Mouse (Mus musculus): Measurements from ENCODE around the gene Gm48551. TPM values are rescaled to one million over a fixed set of nuclear protein-coding genes. Genes with fewer than 3 reads are reported as not detected.

The Gm48551 gene
- polyA plus RNA-seq, 1 experiment from 2014 or later: 9.3 TPM

- Histone ChIP-seq H3K36me3 (replicated peaks) (peaks cover 17% of the 10 kb centered on the region), H3K4me3 (peak overlapping the region; percentile 17), H3K4me1 (peaks cover 33% of the 10 kb centered on the region), H3K4me2 (peak overlapping the region; percentile 45), H3K9me3 (no peaks in the 10 kb centered on the region), H3K27ac (no peak overlapping the region), H3K9ac (peak overlapping the region; percentile 19), H3K27me3 (replicated peaks) (peaks cover 13% of the 10 kb centered on the region)
- no peak for ATAC-seq (replicated peaks)
- 16% methylated on average over 54 of the region's 54 CpGs for WGBS
Measured at GRCm38 (mm10) chr10:81363436-81364346, 20.6 kb upstream of the Gm48551 start.

DNA sequence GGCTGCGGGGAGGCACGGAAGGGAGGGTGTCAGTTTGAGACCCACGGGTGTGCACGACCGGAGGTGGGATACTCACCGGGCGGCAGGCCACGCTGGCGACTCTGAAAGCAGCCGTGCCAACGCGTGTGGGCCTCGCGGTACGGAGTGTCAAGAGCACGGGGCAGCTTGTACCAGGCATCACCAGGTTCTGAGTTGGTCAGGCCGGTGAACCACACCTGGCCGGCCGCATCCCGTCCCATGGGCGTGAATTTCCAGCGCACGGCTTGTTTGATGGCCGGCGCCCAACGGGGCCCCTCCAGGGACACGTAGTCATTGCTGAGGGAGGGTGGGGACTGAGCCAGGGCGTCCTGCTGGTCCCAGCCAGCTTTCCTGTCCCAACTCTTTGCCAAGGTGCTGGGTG lies 19.6 kb upstream of the Gm48551 start:
- peak overlapping the region; percentile 23; the same call in 1 of the 2 replicates for H3K9ac ChIP-seq
- no peak; the same call in 1 of the 2 replicates for ATAC-seq (replicated peaks)
- H3K4me2 ChIP-seq: peak overlapping the region; percentile 45
- H3K9me3 ChIP-seq: no peaks in the 10 kb centered on the region
- peaks cover 30% of the 10 kb centered on the region for H3K4me1 ChIP-seq
- H3K27ac ChIP-seq: no peak overlapping the region
- H3K4me3 ChIP-seq: peak overlapping the region; percentile 17
- H3K36me3 ChIP-seq (replicated peaks): peaks cover 27% of the 10 kb centered on the region
- WGBS: 11% methylated on average over 28 of the region's 28 CpGs
- peaks cover 13% of the 10 kb centered on the region for H3K27me3 ChIP-seq (replicated peaks)

GRCm38 (mm10) chr10:81365073-81365472 lies 19.2 kb upstream of the Gm48551 start:
- Histone ChIP-seq H3K4me1 (peaks cover 30% of the 10 kb centered on the region), H3K4me3 (no peak overlapping the region), H3K27me3 (replicated peaks) (peaks cover 13% of the 10 kb centered on the region), H3K9me3 (no peaks in the 10 kb centered on the region), H3K9ac (no peak overlapping the region), H3K4me2 (no peak overlapping the region), H3K27ac (no peak overlapping the region), H3K36me3 (replicated peaks) (peaks cover 31% of the 10 kb centered on the region)
- WGBS: 33% methylated on average over 4 of the region's 4 CpGs
- no peak; the same call in 1 of the 2 replicates for ATAC-seq (replicated peaks)

GRCm38 (mm10) chr10:81365672-81366476 lies 18.4 kb upstream of the Gm48551 start, which contains the start of gene 4930404N11Rik:
Gene 4930404N11Rik, minus strand, starts transcription at chr10:81365816.
- Histone ChIP-seq H3K36me3 (replicated peaks) (peaks cover 38% of the 10 kb centered on the region), H3K4me2 (peak within 1 kb of the TSS; percentile 45), H3K4me3 (peak within 1 kb of the TSS; percentile 17; the same call in 1 of the 2 replicates), H3K27ac (no peak within 1 kb of the TSS), H3K4me1 (peaks cover 25% of the 10 kb centered on the region), H3K9me3 (no peaks in the 10 kb centered on the region), H3K27me3 (replicated peaks) (peaks cover 13% of the 10 kb centered on the region), H3K9ac (peak within 1 kb of the TSS; percentile 23; the same call in 1 of the 2 replicates)
- ATAC-seq (replicated peaks): no peak
- 18% methylated on average over 12 of the region's 12 CpGs for WGBS

GRCm38 (mm10) chr10:81366477-81367206 lies 17.6 kb upstream of the Gm48551 start:
- Histone ChIP-seq H3K4me2 (no peak overlapping the region), H3K4me3 (no peak overlapping the region), H3K27ac (no peak overlapping the region), H3K27me3 (replicated peaks) (peaks cover 13% of the 10 kb centered on the region), H3K4me1 (peaks cover 24% of the 10 kb centered on the region), H3K36me3 (replicated peaks) (peaks cover 42% of the 10 kb centered on the region), H3K9ac (no peak overlapping the region), H3K9me3 (no peaks in the 10 kb centered on the region)
- WGBS: 75% methylated on average over 6 of the region's 6 CpGs
- no peak for ATAC-seq (replicated peaks)

GRCm38 (mm10) chr10:81367207-81367495 lies 17.1 kb upstream of the Gm48551 start:
- peaks cover 42% of the 10 kb centered on the region for H3K36me3 ChIP-seq (replicated peaks)
- H3K4me3 ChIP-seq: no peak overlapping the region
- H3K27me3 ChIP-seq (replicated peaks): peaks cover 13% of the 10 kb centered on the region
- no peak for ATAC-seq (replicated peaks)
- peaks cover 24% of the 10 kb centered on the region for H3K4me1 ChIP-seq
- no peak overlapping the region for H3K27ac ChIP-seq
- WGBS: 51% methylated on average over 6 of the region's 6 CpGs
- no peak overlapping the region for H3K9ac ChIP-seq
- no peak overlapping the region for H3K4me2 ChIP-seq
- no peaks in the 10 kb centered on the region for H3K9me3 ChIP-seq

DNA sequence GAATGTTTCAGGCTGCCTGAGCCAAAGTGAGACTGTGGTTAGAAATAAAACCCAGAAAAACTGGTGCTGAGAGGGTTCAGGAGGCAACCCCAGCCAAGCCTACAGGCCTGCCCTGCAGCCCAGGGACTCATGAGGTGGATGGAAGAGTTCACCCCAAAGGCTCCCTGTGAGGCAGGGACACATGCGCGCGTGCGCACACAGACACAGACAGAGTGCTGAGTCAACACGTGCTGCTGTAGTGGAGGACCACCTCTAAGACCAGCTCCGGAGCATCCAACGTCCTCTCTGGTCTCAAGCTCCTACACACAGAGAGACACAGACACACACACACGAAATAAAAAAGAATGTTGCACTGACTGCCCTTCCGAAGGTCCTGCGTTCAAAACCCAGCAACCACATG lies 8.9 kb upstream of the Gm48551 start:
- no peak overlapping the region for H3K4me2 ChIP-seq
- WGBS: 90% methylated on average over 10 of the region's 10 CpGs
- H3K9me3 ChIP-seq: no peaks in the 10 kb centered on the region
- H3K27ac ChIP-seq: no peak overlapping the region
- no peak overlapping the region for H3K4me3 ChIP-seq
- no peak overlapping the region for H3K9ac ChIP-seq
- peaks cover 9% of the 10 kb centered on the region for H3K36me3 ChIP-seq (replicated peaks)
- peaks cover 30% of the 10 kb centered on the region for H3K4me1 ChIP-seq
- ATAC-seq (replicated peaks): no peak
- no peaks in the 10 kb centered on the region for H3K27me3 ChIP-seq (replicated peaks)

- no peak overlapping the region for H3K27ac ChIP-seq
- H3K36me3 ChIP-seq (replicated peaks): no peaks in the 10 kb centered on the region
- H3K9ac ChIP-seq: peak overlapping the region; percentile 85
- WGBS: 42% methylated on average over 6 of the region's 6 CpGs
- no peaks in the 10 kb centered on the region for H3K9me3 ChIP-seq
- no peak for ATAC-seq (replicated peaks)
- peak overlapping the region; percentile 61 for H3K4me2 ChIP-seq
- H3K4me3 ChIP-seq: peak overlapping the region; percentile 68
- H3K27me3 ChIP-seq (replicated peaks): no peaks in the 10 kb centered on the region
- peaks cover 30% of the 10 kb centered on the region for H3K4me1 ChIP-seq
Measured at GRCm38 (mm10) chr10:81376561-81377361, 7.5 kb upstream of the Gm48551 start.

DNA sequence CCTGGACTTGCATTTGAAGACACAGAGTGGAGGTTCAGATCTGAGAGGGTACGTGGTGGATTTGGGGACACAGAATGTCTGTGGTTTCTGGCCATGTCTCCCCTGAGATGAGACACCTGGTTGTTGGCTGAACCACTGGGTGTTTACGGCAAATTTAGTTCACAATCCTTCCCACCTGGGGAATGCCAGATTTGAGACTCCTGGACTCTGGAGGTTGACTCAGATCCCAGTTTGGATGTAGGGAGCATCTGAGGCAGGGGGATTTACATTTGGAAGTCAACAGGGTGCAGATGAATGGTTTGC lies 7.0 kb upstream of the Gm48551 start:
- H3K36me3 ChIP-seq (replicated peaks): no peaks in the 10 kb centered on the region
- peaks cover 30% of the 10 kb centered on the region for H3K4me1 ChIP-seq
- ATAC-seq (replicated peaks): no peak
- H3K4me2 ChIP-seq: peak overlapping the region; percentile 61
- H3K27ac ChIP-seq: peak overlapping the region; percentile 81; the same call in 1 of the 2 replicates
- H3K4me3 ChIP-seq: peak overlapping the region; percentile 68
- no peaks in the 10 kb centered on the region for H3K9me3 ChIP-seq
- H3K27me3 ChIP-seq (replicated peaks): no peaks in the 10 kb centered on the region
- peak overlapping the region; percentile 85 for H3K9ac ChIP-seq
- WGBS: 59% methylated on average over 2 of the region's 2 CpGs

GRCm38 (mm10) chr10:81377793-81378552 lies 6.3 kb upstream of the Gm48551 start, which contains the start of gene Fzr1:
Gene Fzr1, minus strand, starts transcription at chr10:81378516.
- Histone ChIP-seq H3K4me1 (peaks cover 30% of the 10 kb centered on the region), H3K27me3 (replicated peaks) (no peaks in the 10 kb centered on the region), H3K9ac (peak within 1 kb of the TSS; percentile 85), H3K36me3 (replicated peaks) (no peaks in the 10 kb centered on the region), H3K27ac (peak within 1 kb of the TSS; percentile 81), H3K4me2 (peak within 1 kb of the TSS; percentile 61), H3K4me3 (peak within 1 kb of the TSS; percentile 68), H3K9me3 (no peaks in the 10 kb centered on the region)
- ATAC-seq (replicated peaks): peak; percentile 70
- WGBS: 1% methylated on average over 59 of the region's 59 CpGs

Data from midbrain, embryonic 15.5 days (tissue).